Mouse (Mus musculus): Measurements from ENCODE around the gene Trim68.
"Not testable (repeated sequence)": the region's sequence is repeated elsewhere in the genome, so short reads cannot be mapped to it uniquely, and the experiment has no call there.

Trim68 gene

DNA sequence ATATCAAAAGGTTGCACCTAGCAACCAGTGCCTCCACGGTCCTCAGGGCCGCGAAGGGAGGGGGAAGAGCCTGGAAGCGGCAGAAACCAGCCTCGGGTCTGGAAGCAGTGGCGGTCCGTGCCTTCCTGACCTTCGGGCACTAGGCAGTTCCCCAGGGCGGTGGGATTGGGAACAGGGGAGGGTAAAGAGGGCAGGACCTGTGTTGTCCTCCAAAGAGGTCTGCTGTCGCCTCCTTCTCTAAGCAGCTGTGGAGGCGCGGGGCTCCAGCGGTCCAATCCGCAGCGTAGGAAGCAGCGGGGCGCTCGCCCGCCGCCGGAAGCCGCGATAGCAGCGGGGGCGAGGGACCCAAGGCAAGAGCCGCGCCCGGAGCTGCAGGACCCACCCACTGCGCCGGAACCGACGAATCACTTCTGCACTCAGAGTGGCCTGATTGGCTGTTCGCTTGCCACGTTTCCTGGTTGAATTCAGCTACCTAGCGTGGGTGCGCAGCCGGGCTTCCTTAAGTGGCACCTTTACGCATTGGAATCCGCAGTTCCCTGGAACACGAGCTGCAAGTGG, at the start of gene Trim68:
TSS of gene Trim68 (minus strand) at position 384 of the 558 bp plus-strand sequence.
- DNase-seq (ENCODE audit: low read depth, low spot score) = peak; percentile 95

DNA sequence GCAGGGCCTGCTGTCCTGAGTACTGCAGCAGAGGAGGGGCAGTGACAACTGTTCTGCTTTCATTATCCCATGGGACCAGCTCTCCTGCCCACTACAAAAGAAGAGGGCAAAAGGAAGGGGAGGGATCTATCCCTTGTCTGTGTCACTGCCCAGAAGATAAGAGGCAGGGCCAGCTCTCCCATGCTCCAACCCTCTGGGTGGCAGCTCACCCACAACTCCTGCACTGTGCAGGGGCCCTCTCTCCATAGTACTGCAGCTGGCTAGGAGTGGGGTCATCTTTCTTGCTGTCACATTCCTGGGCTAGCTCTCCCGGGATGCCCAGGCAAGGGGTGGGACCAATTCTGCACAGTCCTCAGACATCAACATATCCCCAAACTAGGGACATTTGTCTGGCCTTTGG, 46.7 kb upstream of the Trim68 start:
- no peak for DNase-seq (ENCODE audit: low read depth, low spot score)

DNA sequence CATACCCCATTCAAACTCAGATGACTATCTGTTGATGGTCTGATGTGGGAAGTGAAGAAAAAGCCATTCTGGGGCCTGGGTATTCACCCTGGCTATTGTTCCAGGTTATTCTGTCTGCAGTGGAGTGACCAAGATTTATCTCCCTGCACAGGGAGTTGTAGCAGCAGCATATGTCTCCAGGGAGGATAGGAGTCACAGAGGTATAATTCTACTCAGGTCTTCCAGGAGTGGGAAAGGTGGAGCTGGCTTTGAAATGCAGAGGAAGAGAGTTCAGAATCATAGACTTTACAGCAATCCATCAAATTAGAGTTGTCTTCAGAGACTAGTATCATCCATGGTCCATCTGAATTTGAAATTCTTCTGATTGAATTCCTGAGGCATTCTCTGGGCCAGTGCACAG, 40.3 kb upstream of the Trim68 start, which contains the start of gene Olfr559:
TSS of gene Olfr559 (minus strand) at position 101 of the 400 bp plus-strand sequence.
- no peak for DNase-seq (ENCODE audit: low read depth, low spot score)

DNA sequence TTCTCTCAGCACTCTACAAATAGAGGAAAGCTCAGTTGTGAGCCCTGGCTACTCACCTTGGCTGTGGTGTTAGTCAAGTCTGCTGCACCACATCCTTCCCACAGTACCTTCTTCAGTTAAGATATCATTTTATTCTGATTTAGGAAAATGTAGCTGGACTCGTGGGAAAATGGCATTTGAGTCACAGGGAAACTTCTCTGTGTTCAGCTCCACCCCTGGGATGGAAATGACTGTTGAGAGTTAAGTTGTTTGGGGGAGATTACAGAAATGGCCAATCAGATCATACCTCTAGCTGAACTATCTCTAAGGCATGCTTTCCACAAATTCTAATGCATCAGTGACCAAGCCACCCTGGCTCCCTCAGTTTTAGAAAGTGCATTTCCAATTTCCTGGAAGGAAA, 31.8 kb upstream of the Trim68 start, which contains the start of gene Olfr33:
TSS of gene Olfr33 (minus strand) at position 101 of the 400 bp plus-strand sequence.
- DNase-seq (ENCODE audit: low read depth, low spot score) = no peak

DNA sequence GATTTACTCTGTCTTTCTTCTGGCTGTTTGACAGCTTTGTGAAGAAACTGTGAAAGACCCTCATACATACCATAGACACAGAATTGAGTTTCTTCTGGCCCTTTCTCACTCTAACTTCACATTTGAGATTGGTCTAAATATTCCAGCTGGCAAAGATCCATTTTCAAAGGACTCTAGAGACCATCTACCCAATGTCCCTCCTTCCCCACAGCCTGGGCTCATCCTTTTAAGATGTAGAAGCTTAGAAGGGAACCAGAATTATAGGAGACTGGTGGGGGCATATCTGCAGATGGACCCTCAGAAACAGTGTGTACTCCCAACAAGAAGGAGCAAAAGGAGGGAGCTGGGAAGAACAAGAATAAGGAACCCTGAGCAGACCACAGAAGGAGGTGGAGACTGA, 14.8 kb upstream of the Trim68 start, which contains the start of gene Olfr558:
TSS of gene Olfr558 (plus strand) at position 301 of the 400 bp plus-strand sequence.
- no peak for DNase-seq (ENCODE audit: low read depth, low spot score)

DNA sequence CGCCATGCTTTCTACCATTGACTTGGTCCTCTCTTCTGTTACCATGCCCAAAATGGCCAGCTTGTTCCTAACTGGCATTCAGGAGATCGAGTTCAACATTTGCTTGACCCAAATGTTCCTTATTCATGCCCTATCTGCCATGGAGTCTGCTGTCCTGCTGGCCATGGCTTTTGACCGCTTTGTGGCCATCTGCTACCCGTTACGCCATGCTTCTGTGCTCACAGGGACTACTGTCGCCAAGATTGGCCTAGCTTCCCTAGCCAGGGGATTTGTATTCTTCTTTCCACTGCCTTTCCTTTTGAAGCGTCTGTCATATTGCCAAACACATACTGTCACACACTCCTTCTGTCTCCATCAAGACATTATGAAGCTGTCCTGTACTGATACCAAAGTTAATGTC, 11.3 kb upstream of the Trim68 start:
- DNase-seq (ENCODE audit: low read depth, low spot score) = no peak

DNA sequence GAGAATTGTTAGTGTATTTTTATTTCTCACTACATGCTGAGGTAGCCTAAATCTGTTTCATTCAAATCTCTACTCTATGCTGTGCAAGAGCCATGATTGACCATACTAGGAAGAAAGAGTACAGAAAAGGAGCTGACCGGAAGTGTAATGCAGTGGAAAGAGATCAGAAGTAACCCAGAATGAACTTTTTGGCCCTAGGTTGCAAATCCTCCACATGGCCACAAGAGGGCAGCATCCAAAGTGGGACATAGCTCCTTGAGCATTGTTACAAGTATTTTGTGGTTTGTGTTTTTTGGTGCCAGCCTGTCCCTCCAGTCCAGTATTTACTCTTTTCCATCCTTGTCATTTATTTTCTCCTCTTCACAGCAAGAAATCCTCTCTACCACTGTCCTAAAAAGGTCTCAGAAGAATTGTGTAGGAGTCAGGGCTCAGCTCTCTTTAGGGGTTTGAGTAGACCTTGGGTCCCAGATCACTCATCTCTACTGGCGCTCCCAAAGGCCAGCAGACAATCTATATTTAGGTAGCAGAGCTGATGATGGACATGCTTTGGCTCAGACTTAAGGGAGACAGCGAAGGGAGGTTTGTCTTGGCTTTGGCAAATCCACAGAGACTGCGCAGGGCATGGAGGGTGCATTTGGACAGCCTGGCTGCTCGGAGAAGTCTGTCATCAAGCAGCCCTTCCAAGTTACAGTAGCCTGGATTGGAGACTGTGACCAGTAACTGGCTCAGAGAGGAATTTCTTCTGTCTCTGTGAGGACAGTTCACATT, 8.4 kb upstream of the Trim68 start, which contains the start of gene Olfr557:
TSS of gene Olfr557 (plus strand) at position 553 of the 768 bp plus-strand sequence.
- DNase-seq (ENCODE audit: low read depth, low spot score) = peak; percentile 74

DNA sequence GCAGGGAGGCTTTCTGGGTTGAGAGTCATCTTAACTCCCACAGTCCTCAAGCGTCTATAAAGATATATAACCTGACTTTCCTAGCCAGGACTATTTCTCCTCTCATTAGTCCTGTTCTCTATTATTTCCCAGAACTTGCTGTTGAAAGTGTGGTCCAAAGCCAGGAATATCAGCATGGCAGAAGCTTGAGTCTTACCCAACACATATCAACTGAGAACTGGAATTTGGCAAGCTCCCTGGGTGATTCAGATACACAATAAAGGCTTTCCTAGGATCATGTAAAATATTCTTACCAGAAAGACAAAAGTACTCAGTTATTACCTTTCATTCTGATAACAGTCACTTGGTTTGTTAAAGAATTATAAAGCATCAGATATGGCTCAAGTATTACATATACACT, 5.2 kb downstream of the Trim68 start:
- no peak for DNase-seq (ENCODE audit: low read depth, low spot score)

DNA sequence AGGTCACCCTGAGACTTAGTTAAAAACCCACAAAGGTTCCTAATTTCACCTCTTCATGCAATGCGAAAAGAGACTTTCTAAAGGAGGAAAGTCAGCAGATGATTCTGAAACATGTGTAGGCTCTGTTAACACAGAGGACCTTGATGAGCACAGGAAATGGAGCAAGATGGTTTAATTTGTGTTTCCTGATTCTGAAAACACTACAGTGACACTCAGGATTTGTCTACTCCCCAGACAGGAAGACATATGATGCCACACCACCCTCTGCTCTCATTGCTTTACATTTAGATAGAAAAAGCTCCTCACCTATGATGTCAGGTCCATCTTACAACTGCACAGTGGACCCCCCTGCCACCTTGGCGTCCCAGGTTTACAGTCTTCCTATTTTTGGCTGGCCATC, 10.9 kb downstream of the Trim68 start:
- no peak for DNase-seq (ENCODE audit: low read depth, low spot score)

DNA sequence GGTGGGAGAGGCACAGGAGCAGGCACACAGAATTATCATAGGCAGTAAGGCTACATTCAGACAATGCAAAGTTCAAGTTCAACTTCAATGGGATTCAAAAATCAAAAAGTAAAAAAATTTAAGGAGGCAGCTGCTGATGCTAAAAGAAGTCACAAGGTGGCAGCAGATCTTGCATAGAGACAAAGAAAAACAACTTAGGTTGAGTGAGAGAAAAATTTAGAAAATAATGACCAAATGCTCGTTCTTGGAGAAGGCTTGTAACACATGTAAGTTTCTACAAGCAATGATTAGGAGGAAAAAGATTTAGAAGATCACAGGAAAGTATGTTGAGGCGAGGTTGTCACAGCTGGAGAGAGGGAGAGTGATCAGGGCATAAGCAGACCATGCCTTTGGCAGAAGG, 21.7 kb downstream of the Trim68 start:
- peak; percentile 22 for DNase-seq (ENCODE audit: low read depth, low spot score)

DNA sequence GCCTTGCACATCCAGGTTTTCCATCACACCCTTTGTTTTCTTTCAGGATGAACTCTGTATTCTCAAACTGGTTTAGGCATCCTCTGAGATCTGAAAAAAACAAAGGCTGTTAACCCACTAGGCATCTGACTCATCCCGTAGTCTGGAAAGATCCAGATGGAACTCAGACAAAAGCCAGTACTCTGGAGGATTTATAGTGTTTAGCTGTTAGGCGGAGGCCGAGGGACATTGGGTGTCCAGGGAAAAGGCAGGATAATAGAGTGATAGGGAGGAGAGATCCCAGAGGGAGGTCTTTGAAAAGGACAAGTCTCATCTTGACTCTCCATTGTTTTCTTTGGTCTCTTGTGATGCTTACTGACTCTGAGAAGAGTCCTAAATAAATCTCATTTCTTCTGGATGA, 22.5 kb downstream of the Trim68 start, which contains the start of gene Olfr556:
TSS of gene Olfr556 (plus strand) at position 301 of the 400 bp plus-strand sequence.
- no peak for DNase-seq (ENCODE audit: low read depth, low spot score)

DNA sequence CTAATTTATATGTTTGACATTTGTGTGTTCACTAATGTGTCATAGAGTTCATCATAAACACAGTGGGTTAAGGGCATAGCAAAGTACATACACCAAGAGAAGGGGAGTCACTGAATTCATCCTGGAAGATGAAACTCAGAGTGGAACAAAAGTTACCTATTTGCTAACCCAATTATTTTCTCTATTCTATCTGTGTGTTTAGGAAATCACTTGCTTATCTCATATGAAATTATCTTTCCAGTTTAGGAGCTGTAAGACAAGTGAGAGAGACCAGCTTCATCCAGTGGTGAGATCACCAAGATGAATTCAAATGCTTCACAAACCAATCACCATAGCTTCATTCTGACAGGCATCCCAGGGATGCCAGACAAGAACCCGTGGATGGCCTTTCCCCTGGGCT, 28.6 kb downstream of the Trim68 start, which contains the start of gene Olfr555:
TSS of gene Olfr555 (plus strand) at position 301 of the 400 bp plus-strand sequence.
- no peak for DNase-seq (ENCODE audit: low read depth, low spot score)

DNA sequence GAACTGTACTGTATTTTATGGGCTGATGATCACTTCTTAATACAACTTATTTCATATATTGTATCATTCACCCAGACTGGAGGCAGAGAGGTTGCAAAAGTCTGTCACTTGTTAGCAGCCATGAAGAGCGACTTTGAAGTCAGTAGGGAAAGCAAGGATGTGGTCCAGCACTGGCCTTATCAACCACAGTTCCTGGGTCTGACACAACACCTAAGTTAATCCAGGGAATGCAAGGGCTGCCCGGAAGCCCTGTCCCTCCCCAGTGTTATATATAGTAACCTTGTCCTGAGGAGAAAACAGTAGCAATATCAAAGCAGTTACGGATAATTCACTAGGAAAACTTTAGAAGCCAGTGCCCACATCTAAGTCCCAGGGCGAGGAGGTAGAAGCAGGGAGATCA, 42.2 kb downstream of the Trim68 start:
- not testable (repeated sequence) for DNase-seq (ENCODE audit: low read depth, low spot score)

DNA sequence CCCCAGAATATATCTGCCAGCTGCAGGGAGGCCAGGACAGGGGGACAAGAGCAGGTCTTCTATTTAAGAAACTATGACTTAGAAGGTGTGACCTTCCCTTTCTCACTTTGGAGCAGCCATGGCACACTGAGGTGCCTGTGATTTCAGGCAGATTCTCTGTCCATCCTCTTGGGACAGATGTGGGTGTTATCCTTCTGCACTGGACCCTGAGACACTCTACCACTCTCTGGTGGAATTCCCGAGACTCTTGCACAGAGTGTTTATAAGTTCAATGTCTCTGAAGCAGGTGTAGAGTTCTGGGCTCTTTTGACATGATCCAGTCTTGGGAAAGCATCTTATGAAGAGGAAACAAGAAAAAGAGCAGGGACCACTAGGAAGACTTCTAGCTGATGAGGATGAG, 49.0 kb downstream of the Trim68 start, which contains the start of gene Olfr554:
TSS of gene Olfr554 (plus strand) at position 301 of the 400 bp plus-strand sequence.
- DNase-seq (ENCODE audit: low read depth, low spot score) = no peak

DNA sequence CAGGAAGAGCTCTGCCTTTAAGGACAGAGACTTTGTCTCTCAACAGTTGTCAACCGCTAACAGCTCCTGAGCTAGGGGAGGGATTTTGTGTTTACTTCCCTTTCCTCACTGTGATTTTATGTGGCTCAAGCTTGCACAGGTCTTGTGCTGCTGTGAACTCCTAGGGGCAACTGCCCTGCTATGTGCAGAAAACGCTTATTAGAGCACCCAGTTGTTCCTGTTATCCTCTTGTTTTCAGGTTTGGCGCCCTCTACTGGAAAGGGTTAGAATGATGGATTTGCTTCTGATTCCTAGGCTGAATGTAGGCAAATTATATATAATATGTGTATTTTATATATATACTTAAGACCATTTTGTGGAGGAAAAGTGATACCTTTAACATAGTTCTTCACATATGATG, 50.5 kb downstream of the Trim68 start:
- DNase-seq (ENCODE audit: low read depth, low spot score) = peak; percentile 82
